Mouse (Mus musculus): ENCODE measurements around the gene Gm20547. TPM values are rescaled to one million over a fixed set of nuclear protein-coding genes. Genes with fewer than 3 reads are reported as not detected.

The Gm20547 gene
- not detected in 2 replicates for polyA plus RNA-seq (2012; rRNA removed)

DNA sequence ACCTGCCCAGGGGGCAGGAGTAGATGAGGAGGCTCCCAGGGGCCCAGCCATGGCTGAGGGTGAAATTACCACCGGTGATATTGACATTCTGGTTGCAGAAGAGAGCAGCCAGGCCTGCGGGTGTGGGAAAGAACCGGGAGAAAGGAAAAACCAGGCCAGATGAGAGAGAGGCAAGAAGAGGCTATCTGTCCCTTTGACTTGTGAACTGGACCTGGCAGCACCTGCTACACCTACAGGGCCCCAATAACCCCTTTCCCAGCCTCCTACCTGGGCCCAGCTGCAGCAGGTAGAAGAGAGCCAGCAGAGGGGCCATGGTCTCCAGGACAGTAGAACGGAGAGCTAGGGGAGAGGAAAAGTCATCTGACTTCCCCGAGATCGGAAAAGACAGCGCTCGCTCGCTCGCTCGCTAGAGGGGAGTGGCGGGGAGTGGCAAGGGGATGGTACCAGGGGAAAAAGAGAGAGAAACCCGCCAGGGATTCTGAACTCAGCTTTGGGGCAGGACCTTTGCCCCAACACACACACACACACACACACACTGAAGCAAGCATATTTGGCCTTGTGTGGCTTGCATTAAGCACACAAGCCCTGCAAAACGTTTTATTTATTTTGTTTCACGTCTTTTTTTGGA is at the start of gene Gm20547:
Gene Gm20547, minus strand, starts transcription at position 360 of the 628 bp plus-strand sequence.

DNA sequence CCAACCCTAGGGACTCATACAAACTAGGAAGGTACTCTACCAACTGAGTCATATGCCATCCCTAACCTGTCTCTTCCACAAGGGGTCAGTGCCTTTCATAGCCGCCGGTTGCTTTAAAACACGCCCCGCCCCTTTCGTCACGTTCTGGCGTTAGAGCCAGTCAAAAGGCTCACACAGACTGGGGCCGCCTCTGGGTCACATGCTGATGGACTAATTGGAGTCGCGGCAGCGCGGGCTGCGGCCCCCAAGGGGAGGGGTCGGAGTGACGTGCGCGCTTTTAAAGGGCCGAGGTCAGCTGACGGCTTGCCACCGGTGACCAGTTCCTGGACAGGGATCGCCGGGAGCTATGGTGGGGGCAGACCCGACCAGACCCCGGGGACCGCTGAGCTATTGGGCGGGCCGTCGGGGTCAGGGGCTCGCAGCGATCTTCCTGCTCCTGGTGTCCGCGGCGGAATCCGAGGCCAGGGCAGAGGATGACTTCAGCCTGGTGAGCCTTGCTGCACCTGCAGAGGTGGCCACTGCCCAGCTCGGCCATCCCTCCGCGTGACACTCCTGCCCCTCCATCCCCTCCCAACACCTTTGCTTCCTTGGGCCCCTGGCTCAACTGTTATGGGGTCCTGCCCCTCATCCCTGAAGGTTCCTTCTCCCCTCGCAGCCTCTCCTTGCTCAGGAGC is 49.4 kb upstream of the Gm20547 start, which contains the start of gene Neu1:
Gene Neu1, plus strand, starts transcription at position 193 of the 674 bp plus-strand sequence.

DNA sequence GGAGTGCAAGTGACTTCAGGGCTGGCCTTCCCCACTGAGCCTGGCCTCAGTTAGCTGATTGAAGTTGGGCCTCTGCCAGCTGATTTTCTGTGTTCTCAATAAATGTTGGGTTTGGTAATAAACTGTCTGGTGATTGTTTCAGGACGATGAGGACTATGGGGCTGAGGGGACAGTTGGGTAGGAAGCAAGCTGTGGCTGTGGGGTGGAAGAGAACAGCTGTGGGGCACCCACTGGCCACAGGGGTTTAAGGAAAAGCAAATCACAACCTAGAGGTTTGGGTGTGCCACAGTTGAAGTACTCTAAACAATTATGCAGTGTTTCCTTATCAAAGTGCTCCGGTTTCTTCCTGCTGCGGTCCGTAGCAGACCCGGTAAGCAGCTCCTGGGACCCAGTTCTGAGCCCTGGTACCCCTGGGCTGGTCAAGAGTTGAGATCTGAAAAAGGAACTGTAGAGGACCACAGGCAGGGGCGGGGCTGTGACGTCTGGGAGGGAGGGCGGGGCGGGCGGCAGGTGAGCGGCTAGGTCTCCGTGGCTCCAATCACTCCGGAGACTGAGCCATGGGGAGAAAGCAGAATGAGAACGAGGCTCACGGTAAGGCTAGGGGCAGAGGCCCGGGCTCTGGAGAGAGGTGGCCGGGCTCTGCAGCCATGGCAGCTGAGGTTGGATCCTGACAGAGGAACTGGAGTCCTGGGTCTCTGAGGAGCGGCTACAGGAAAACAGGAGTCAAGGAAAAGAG is 32.3 kb upstream of the Gm20547 start, which contains the start of gene Slc44a4:
Gene Slc44a4, plus strand, starts transcription at position 537 of the 736 bp plus-strand sequence.

DNA sequence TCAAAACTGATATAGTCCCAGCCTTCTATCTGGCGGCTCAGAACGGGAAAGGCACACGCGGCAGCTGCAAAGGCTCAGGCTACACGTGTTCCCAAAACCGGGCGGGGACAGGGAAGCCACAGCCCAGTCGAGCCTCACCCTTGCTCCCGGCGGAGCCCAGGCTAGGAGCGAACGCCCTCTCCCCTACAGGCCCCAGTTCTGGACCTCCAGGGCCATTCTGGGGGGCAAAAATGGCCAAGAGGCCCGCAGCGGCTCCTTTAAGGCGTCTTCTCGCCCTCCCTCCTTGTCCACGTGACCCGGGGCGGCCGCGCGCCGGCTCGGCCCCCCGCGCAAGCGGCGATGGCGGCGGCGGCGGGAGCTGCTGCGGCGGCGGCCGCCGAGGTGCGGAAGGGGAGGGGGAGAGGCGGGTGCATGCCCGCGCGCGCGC is 16.3 kb upstream of the Gm20547 start, which contains the start of the genes C2 and Ehmt2:
Gene C2, minus strand, starts transcription at position 106 of the 427 bp plus-strand sequence.
Gene Ehmt2, plus strand, starts transcription at position 310 of the 427 bp plus-strand sequence.

DNA sequence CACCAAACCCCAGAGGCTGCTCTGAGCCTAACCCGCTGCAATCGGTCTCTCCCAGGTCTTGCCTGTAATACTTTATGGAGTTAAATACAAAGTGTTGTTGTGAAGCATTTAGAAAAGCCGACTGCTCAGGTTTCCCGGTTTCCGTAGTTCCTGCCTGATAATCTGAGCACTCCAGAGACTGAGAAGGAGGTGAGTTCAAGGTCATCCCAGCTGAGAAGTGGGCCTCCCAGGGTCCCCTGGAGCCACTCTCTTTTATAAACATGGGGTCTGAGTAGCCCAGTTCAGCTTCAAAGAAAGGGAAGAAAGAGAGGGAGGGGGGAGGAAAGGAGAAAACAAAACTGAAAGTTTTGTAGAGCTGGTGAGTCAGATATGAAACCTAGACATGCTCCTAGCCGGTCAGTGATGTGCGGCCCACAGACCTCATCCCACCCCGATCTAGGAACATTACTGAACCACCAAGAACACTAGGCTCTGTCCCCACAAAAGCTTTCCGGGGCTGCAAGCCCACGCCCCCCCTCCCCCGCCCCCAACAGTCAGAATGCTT is 2.4 kb downstream of the Gm20547 start, which contains the start of gene Zbtb12:
Gene Zbtb12, plus strand, starts transcription at position 148 of the 544 bp plus-strand sequence.

DNA sequence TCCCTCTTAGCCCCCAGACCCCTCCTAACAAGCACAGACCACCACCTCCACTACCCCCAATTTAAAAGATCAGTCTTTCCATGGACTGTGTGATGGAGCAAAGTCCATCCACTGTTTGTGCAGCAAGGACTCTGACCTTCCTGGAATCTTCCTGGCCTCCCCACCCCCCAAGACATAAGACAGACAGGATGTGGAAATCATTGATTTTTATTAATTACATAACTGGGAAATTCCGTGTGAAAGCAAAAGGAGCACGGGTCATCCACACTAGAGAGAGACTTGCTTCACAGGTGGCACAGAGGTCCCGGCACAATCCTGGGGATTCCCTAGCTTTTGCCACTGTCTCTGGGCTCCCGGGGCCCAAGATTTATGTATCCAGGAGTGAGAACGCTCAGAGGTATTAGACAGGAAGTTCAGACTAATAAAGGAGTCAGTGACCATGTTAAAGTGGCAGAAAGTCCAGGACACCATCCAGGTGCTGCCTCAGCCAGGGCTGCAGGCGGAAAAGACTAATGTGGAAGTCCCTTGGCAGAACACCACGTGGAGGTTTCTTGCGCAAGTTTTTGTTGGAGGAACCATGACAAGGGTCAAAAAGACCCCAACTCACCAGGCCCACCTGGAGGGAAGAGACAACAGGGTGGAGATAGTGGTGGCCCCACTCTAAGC is 19.3 kb downstream of the Gm20547 start, which contains the start of gene Cfb:
Gene Cfb, minus strand, starts transcription at position 103 of the 666 bp plus-strand sequence.

DNA sequence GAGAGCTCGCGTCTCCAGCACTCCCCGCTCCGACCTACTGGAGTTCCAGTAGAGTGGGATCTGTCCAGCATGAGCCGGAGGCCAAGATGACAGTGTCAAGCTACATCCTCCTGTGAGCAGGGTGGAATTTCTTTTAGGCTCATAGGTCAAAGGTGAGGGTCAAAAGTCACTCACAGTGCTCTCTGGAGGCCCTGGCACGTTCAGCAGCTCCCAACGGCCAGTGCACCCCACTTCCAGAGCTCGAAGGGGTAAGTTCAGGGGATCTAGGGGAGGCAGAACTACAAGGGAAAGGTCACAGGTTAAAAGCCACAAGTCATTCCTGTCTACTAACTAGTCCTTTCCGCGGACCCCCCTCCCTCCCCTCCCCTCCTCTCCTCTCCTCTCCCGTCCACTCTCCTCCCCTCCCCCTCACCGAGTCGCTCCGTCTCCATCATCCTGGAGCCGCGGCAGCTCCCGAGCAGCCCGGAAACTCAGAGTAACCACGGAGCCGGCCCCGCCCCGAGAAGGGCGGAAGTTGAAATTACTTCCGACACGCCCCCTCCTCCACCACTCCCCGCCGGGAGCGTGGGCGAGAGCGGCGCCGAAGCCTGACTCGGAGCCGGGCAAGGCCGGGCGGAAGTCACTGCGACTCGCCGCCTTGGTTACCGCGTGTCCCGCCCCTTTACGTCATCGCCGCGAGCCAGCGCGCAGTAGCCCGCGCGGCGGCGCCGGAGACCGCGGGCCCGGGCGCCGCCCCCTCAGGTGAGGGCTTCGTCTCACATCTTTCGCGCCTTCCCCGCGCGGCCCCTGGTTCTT is 31.9 kb downstream of the Gm20547 start, which contains the start of the genes Skiv2l and Nelfe:
Gene Skiv2l, minus strand, starts transcription at position 489 of the 795 bp plus-strand sequence.
Gene Nelfe, plus strand, starts transcription at position 670 of the 795 bp plus-strand sequence.

DNA sequence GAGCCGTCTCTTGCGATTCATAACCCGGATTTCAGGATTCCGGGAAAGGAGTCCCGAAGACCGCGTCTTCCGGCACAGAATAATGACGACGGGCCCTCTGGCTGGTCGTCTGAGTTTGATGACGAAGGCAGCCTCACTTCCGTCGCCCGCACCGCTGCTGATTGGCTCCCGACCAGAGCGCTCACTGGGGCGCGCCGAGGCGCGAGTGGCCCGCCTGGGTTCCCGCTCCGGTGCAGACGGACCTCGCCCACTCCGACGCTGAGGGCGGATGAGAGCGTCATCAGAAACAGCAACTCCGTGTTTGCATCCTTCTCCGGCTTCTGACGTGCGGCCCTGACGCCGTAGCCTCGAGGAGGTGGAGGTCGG is 45.0 kb downstream of the Gm20547 start, which contains the start of the genes Stk19 and Dxo:
Gene Stk19, minus strand, starts transcription at position 90 of the 366 bp plus-strand sequence.
Gene Dxo, plus strand, starts transcription at position 164 of the 366 bp plus-strand sequence.

Other genes starting within 250 kb of the Gm20547 start
- gene Fkbpl, start 237.3 kb downstream of the Gm20547 start, polyA plus RNA-seq (2012; rRNA removed) = 5.1 and 6.5 TPM in 2 replicates
- gene Atf6b, start 234.9 kb downstream of the Gm20547 start, polyA plus RNA-seq (2012; rRNA removed) = 59.4 and 71.2 TPM in 2 replicates
- gene Tnxb, start 211.5 kb downstream of the Gm20547 start, polyA plus RNA-seq (2012; rRNA removed) = 0.06 and 0.09 TPM in 2 replicates
- gene C4b, start 138.2 kb downstream of the Gm20547 start, polyA plus RNA-seq (2012; rRNA removed) = 0.05 and 0.07 TPM in 2 replicates
- gene Cyp21a1, start 77.5 kb downstream of the Gm20547 start, polyA plus RNA-seq (2012; rRNA removed) = 0.04 TPM in 2 replicates
- gene Stk19, start 45.1 kb downstream of the Gm20547 start, polyA plus RNA-seq (2012; rRNA removed) = 46.3 and 66.7 TPM in 2 replicates
- 70.9 and 71.2 TPM in 2 replicates for gene Dxo, start 45.0 kb downstream of the Gm20547 start, polyA plus RNA-seq (2012; rRNA removed)
- 65.5 and 77.4 TPM in 2 replicates for gene Skiv2l, start 31.8 kb downstream of the Gm20547 start, polyA plus RNA-seq (2012; rRNA removed)
- 94.0 and 142 TPM in 2 replicates for gene Nelfe, start 31.7 kb downstream of the Gm20547 start, polyA plus RNA-seq (2012; rRNA removed)
- gene Cfb, start 19.5 kb downstream of the Gm20547 start, polyA plus RNA-seq (2012; rRNA removed) = 1.9 and 6.9 TPM in 2 replicates
- gene Zbtb12, start 2.6 kb downstream of the Gm20547 start, polyA plus RNA-seq (2012; rRNA removed) = 73.5 and 98.0 TPM in 2 replicates
- 1.6 and 2.2 TPM in 2 replicates for gene C2, start 16.2 kb upstream of the Gm20547 start, polyA plus RNA-seq (2012; rRNA removed)
- 218 and 222 TPM in 2 replicates for gene Ehmt2, start 16.4 kb upstream of the Gm20547 start, polyA plus RNA-seq (2012; rRNA removed)
- 0.08 and 0.11 TPM in 2 replicates for gene Slc44a4, start 32.4 kb upstream of the Gm20547 start, polyA plus RNA-seq (2012; rRNA removed)
- 14.5 and 15.9 TPM in 2 replicates for gene Neu1, start 49.2 kb upstream of the Gm20547 start, polyA plus RNA-seq (2012; rRNA removed)
- 3.0 and 3.4 TPM in 2 replicates for gene Hspa1b, start 77.2 kb upstream of the Gm20547 start, polyA plus RNA-seq (2012; rRNA removed)
- gene Gm20481, start 87.9 kb upstream of the Gm20547 start, polyA plus RNA-seq (2012; rRNA removed) = not detected in 2 replicates
- 1.4 and 2.2 TPM in 2 replicates for gene Hspa1a, start 90.1 kb upstream of the Gm20547 start, polyA plus RNA-seq (2012; rRNA removed)
- gene Hspa1l, start 90.7 kb upstream of the Gm20547 start, polyA plus RNA-seq (2012; rRNA removed) = 0.22 and 0.31 TPM in 2 replicates
- gene Lsm2, start 99.8 kb upstream of the Gm20547 start, polyA plus RNA-seq (2012; rRNA removed) = 98.3 and 206 TPM in 2 replicates
- 127 and 135 TPM in 2 replicates for gene Vars, start 118.9 kb upstream of the Gm20547 start, polyA plus RNA-seq (2012; rRNA removed)
- 0.60 and 0.76 TPM in 2 replicates for gene Vwa7, start 134.5 kb upstream of the Gm20547 start, polyA plus RNA-seq (2012; rRNA removed)
- 6.4 and 8.8 TPM in 2 replicates for gene Sapcd1, start 146.0 kb upstream of the Gm20547 start, polyA plus RNA-seq (2012; rRNA removed)
- 6.7 and 11.0 TPM in 2 replicates for gene Msh5, start 164.7 kb upstream of the Gm20547 start, polyA plus RNA-seq (2012; rRNA removed)
- 122 and 142 TPM in 2 replicates for gene Clic1, start 167.9 kb upstream of the Gm20547 start, polyA plus RNA-seq (2012; rRNA removed)
- 392 and 957 TPM in 2 replicates for gene Ddah2, start 177.0 kb upstream of the Gm20547 start, polyA plus RNA-seq (2012; rRNA removed)
- gene Ly6g6c, start 183.3 kb upstream of the Gm20547 start, polyA plus RNA-seq (2012; rRNA removed) = 0.19 and 0.28 TPM in 2 replicates
- gene Mpig6b, start 184.1 kb upstream of the Gm20547 start, polyA plus RNA-seq (2012; rRNA removed) = 0.67 and 0.88 TPM in 2 replicates
- 0.18 and 0.29 TPM in 2 replicates for gene Ly6g6e, start 194.9 kb upstream of the Gm20547 start, polyA plus RNA-seq (2012; rRNA removed)
- gene Ly6g6d, start 196.0 kb upstream of the Gm20547 start, polyA plus RNA-seq (2012; rRNA removed) = 2.5 and 3.0 TPM in 2 replicates
- 0.83 and 1.1 TPM in 2 replicates for gene Ly6g6f, start 203.6 kb upstream of the Gm20547 start, polyA plus RNA-seq (2012; rRNA removed)
- gene Abhd16a, start 207.2 kb upstream of the Gm20547 start, polyA plus RNA-seq (2012; rRNA removed) = 39.3 and 52.2 TPM in 2 replicates
- gene Ly6g5c, start 226.2 kb upstream of the Gm20547 start, polyA plus RNA-seq (2012; rRNA removed) = not detected in 2 replicates
- gene Ly6g5b, start 233.4 kb upstream of the Gm20547 start, polyA plus RNA-seq (2012; rRNA removed) = 1.1 and 2.1 TPM in 2 replicates
- 19.6 and 31.0 TPM in 2 replicates for gene Gpank1, start 239.4 kb upstream of the Gm20547 start, polyA plus RNA-seq (2012; rRNA removed)
- gene Csnk2b, start 240.0 kb upstream of the Gm20547 start, polyA plus RNA-seq (2012; rRNA removed) = 156 and 178 TPM in 2 replicates
- gene D17H6S53E, start 244.3 kb upstream of the Gm20547 start, polyA plus RNA-seq (2012; rRNA removed) = 5.3 and 13.0 TPM in 2 replicates

All from central nervous system, embryonic 11.5 days (tissue).